Mouse (Mus musculus): ENCODE results near the gene Rhd. TPM values are rescaled to one million over a fixed set of nuclear protein-coding genes. Genes with fewer than 3 reads are reported as not detected.

The Rhd gene
- polyA plus RNA-seq, 1 experiment from 2014 or later = 23.5 TPM

DNA sequence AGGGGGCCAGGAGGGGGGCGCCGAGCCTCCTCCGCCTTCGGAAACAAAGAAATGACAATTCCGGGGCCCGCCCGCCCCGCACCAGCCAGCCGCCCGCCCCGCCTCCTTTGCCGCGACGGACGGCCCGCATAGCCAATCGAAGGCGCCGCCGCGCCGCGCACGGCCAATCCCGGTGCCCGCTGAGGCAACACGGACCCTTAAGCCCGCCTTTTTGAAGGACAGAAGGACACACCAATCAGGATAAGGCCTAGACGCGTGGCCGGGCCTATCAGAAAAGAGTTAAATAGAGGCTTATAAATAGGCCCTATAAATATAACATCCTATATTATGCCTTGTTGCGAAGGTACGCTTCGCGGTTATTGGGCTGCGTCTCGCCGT is 11.1 kb upstream of the Rhd start, which contains the start of gene Maco1:
Maco1 (minus strand) TSS at position 87 of the 378 bp plus-strand sequence.
- no peaks in the 10 kb centered on the region for H3K36me3 ChIP-seq (ENCODE audit: control insufficient read depth, insufficient read depth, low read length)
- WGBS = 0% methylated on average over 38 of the region's 38 CpGs
- peak within 1 kb of the TSS; percentile 94 for H3K9ac ChIP-seq (ENCODE audit: low read length)
- peak within 1 kb of the TSS; percentile 85 for H3K27ac ChIP-seq (ENCODE audit: low read length)
- H3K4me2 ChIP-seq (ENCODE audit: low read depth, low read length) = peak within 1 kb of the TSS; percentile 92
- peak within 1 kb of the TSS; percentile 78 for H3K4me3 ChIP-seq (replicated peaks; ENCODE audit: low read length)
- no peaks in the 10 kb centered on the region for H3K27me3 ChIP-seq (ENCODE audit: control insufficient read depth, insufficient read depth, low read length)
- peak; percentile 97 for ATAC-seq (ENCODE audit: insufficient read depth, low FRiP score)
- H3K4me1 ChIP-seq (ENCODE audit: control insufficient read depth, insufficient read depth, low read length) = peaks cover 12% of the 10 kb centered on the region
- no peaks in the 10 kb centered on the region for H3K9me3 ChIP-seq (replicated peaks; ENCODE audit: control insufficient read depth, low read length)

DNA sequence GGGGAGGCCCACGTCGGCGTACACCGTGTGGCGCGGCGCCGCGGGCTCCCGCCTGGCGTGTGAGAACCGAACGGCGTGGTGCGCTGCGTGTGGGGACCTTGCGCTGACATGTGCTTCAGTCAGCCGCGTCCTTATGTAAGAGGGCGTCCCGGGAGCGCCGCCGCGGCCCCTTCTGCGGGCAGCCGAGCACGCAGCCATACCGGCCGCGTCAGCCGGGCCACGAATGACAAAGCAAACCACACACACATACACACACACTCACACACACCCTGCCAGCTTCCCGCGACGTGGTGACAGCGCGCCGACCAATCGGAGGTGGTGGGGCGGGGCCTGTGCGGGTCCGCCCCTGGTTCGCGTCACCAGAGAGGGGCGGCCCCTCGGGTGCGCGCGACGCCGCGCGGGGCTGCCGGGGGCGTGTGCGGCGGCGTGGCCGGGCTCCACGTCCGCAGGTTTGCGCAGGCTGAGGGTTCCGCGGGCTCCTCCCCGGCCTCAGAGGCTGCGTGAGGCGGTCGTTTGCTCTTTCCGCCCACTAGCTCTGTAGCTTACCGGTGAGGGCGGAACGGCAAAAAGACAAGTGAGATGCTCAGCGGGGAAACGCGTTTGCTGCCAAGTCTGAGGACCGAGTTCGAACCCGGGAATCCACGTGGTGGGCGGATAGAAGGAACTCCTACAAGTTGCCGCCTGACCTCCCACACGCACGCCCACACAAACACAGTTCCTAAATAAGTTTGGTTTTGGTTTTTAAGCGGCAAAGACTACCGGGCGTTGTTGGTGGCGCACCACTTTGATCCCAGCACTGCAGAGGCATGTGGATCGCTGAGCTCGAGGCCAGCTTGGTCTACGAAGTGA is 10.5 kb upstream of the Rhd start:
- no peaks in the 10 kb centered on the region for H3K27me3 ChIP-seq (ENCODE audit: control insufficient read depth, insufficient read depth, low read length)
- H3K9me3 ChIP-seq (replicated peaks; ENCODE audit: control insufficient read depth, low read length) = no peaks in the 10 kb centered on the region
- no peaks in the 10 kb centered on the region for H3K36me3 ChIP-seq (ENCODE audit: control insufficient read depth, insufficient read depth, low read length)
- peak; percentile 94 for ATAC-seq (ENCODE audit: insufficient read depth, low FRiP score)
- H3K4me3 ChIP-seq (replicated peaks; ENCODE audit: low read length) = peak overlapping the region; percentile 78
- H3K4me2 ChIP-seq (ENCODE audit: low read depth, low read length) = peak overlapping the region; percentile 68
- peak overlapping the region; percentile 70 for H3K9ac ChIP-seq (ENCODE audit: low read length)
- under 1% methylated on average over 91 of the region's 91 CpGs for WGBS
- H3K4me1 ChIP-seq (ENCODE audit: control insufficient read depth, insufficient read depth, low read length) = peaks cover 12% of the 10 kb centered on the region
- H3K27ac ChIP-seq (ENCODE audit: low read length) = peak overlapping the region; percentile 85

DNA sequence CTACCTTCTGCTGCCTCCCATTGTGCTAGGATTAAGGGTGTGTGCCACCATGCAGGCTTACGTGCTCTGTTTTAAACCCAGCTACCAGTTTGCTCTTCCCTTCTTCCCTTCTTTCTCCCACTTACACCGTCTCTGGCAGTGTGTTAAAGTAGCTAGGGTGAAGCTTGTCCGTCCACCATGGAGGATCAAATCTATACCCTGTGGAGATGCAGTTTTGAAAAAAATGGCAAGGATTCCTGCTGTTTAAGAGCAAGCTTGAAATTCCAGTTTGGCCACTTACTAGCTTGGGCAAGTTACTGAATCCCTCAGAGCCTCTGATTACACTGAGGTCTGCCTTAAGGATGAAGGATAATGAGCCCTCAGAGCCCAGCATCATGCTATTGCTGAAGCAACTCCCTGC is 9.0 kb upstream of the Rhd start:
- WGBS = 57% methylated on average over 3 of the region's 3 CpGs
- no peak for ATAC-seq (ENCODE audit: insufficient read depth, low FRiP score)
- peak overlapping the region; percentile 73 for H3K27ac ChIP-seq (ENCODE audit: low read length)

DNA sequence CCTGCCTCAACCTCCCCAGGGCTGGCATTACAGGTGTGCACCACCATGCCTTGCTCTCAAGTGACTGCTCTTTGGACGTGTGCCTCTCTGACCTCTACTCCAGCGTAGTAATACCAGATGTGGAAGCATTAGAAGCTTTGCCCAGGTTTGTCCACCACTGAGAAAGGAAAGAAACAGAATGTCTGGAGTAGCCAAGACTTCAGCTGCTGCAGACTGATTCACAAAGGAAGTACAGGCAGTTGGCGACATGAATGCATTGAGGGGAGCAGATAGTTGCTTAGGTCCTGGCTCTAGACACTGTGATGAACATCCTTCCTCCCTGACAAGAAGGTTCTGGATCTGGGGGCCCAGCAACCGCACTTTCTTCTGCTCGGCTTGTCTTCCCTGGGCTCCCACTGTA is 8.3 kb upstream of the Rhd start:
- Histone ChIP-seq H3K27me3 (ENCODE audit: control insufficient read depth, insufficient read depth, low read length) (no peaks in the 10 kb centered on the region), H3K9ac (ENCODE audit: low read length) (no peak overlapping the region), H3K4me1 (ENCODE audit: control insufficient read depth, insufficient read depth, low read length) (peaks cover 12% of the 10 kb centered on the region), H3K27ac (ENCODE audit: low read length) (peak overlapping the region; percentile 73), H3K9me3 (replicated peaks; ENCODE audit: control insufficient read depth, low read length) (no peaks in the 10 kb centered on the region), H3K36me3 (ENCODE audit: control insufficient read depth, insufficient read depth, low read length) (no peaks in the 10 kb centered on the region), H3K4me3 (replicated peaks; ENCODE audit: low read length) (no peak overlapping the region), H3K4me2 (ENCODE audit: low read depth, low read length) (no peak overlapping the region)
- no peak for ATAC-seq (ENCODE audit: insufficient read depth, low FRiP score)
- WGBS = 46% methylated on average over 5 of the region's 5 CpGs

More for the DNA sequence above, 9.0 kb upstream of the Rhd start:
- Histone ChIP-seq H3K36me3 (ENCODE audit: control insufficient read depth, insufficient read depth, low read length) (no peaks in the 10 kb centered on the region), H3K4me2 (ENCODE audit: low read depth, low read length) (no peak overlapping the region), H3K27me3 (ENCODE audit: control insufficient read depth, insufficient read depth, low read length) (no peaks in the 10 kb centered on the region), H3K4me3 (replicated peaks; ENCODE audit: low read length) (no peak overlapping the region), H3K4me1 (ENCODE audit: control insufficient read depth, insufficient read depth, low read length) (peaks cover 12% of the 10 kb centered on the region), H3K9me3 (replicated peaks; ENCODE audit: control insufficient read depth, low read length) (no peaks in the 10 kb centered on the region), H3K9ac (ENCODE audit: low read length) (no peak overlapping the region)

DNA sequence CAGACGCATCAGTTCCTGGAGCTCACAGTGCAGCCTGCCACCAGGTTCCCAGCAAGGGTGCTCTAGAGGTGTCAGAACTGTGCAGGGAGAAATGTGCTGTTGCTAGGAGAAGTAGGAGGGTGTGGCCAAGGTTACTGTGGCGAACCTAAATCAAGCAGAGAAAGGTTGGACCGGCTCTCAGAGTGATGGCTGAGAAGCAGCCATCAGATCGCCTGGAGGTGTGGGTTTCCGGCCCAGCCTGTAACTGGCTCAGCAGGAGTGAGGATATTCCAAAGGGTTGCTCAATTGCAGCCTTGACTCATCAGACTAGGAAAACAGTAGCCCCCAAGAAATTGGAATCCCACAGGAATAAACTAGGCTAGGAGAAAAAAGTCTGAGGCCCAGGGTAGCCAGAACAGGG is 7.8 kb upstream of the Rhd start:
- no peak for ATAC-seq (ENCODE audit: insufficient read depth, low FRiP score)
- Histone ChIP-seq H3K9ac (ENCODE audit: low read length) (no peak overlapping the region), H3K4me3 (replicated peaks; ENCODE audit: low read length) (no peak overlapping the region), H3K27me3 (ENCODE audit: control insufficient read depth, insufficient read depth, low read length) (no peaks in the 10 kb centered on the region), H3K4me1 (ENCODE audit: control insufficient read depth, insufficient read depth, low read length) (peaks cover 10% of the 10 kb centered on the region), H3K36me3 (ENCODE audit: control insufficient read depth, insufficient read depth, low read length) (no peaks in the 10 kb centered on the region), H3K9me3 (replicated peaks; ENCODE audit: control insufficient read depth, low read length) (no peaks in the 10 kb centered on the region), H3K27ac (ENCODE audit: low read length) (peak overlapping the region; percentile 73), H3K4me2 (ENCODE audit: low read depth, low read length) (no peak overlapping the region)
- 32% methylated on average over 5 of the region's 5 CpGs for WGBS

DNA sequence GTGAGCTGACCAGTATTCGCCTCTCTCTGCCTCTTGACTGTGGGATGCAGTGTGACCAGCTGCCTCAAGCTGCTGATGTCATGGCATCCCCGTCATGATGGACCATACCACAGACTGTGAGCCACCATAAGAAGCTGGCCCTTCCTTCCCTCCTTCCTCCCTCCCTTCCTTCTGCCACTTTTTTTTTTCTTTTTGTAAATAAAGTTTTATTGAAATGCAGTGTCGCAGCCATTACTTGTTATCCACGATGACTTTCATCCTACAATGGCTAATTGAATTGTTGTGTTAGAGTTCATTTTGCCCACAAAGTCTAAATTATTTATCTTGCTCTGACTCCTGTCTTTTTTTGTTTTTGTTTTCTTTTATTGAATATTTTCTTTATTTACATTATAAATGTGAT is 5.8 kb upstream of the Rhd start:
- ATAC-seq (ENCODE audit: insufficient read depth, low FRiP score) = no peak
- H3K4me1 ChIP-seq (ENCODE audit: control insufficient read depth, insufficient read depth, low read length) = 0 out of 2 replicates have a peak, but pooled peaks cover 3% of the 10 kb centered on the region
- H3K27me3 ChIP-seq (ENCODE audit: control insufficient read depth, insufficient read depth, low read length) = no peaks in the 10 kb centered on the region
- 86% methylated on average over 4 of the region's 4 CpGs for WGBS
- no peak overlapping the region for H3K4me2 ChIP-seq (ENCODE audit: low read depth, low read length)
- H3K4me3 ChIP-seq (replicated peaks; ENCODE audit: low read length) = no peak overlapping the region
- H3K9ac ChIP-seq (ENCODE audit: low read length) = no peak overlapping the region
- H3K9me3 ChIP-seq (replicated peaks; ENCODE audit: control insufficient read depth, low read length) = no peaks in the 10 kb centered on the region
- H3K36me3 ChIP-seq (ENCODE audit: control insufficient read depth, insufficient read depth, low read length) = no peaks in the 10 kb centered on the region
- H3K27ac ChIP-seq (ENCODE audit: low read length) = no peak overlapping the region

DNA sequence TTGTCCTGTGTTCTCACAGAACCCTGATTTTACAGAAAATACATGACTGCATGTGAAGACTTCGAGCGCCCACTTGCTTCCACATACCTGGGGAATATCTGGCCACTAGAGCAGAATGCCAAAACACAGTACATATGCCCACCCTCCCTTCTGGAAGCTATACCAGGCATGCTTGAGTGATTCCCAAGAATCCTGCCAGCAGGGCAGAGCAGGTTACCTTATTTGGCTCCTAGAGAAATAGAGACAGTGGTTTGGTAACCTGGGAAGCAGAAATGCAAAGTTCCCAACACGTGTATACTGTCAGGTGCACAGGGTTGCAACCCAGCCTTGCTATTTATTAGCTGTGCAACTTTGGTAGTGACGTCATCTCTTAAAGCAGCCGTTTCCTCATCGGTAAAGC is 2.5 kb upstream of the Rhd start:
- H3K9me3 ChIP-seq (replicated peaks; ENCODE audit: control insufficient read depth, low read length) = no peaks in the 10 kb centered on the region
- H3K9ac ChIP-seq (ENCODE audit: low read length) = no peak overlapping the region
- H3K27me3 ChIP-seq (ENCODE audit: control insufficient read depth, insufficient read depth, low read length) = no peaks in the 10 kb centered on the region
- H3K4me3 ChIP-seq (replicated peaks; ENCODE audit: low read length) = no peak overlapping the region
- no peaks in the 10 kb centered on the region for H3K36me3 ChIP-seq (ENCODE audit: control insufficient read depth, insufficient read depth, low read length)
- 0 out of 2 replicates have a peak, but pooled peaks cover 1% of the 10 kb centered on the region for H3K4me1 ChIP-seq (ENCODE audit: control insufficient read depth, insufficient read depth, low read length)
- ATAC-seq (ENCODE audit: insufficient read depth, low FRiP score) = no peak
- H3K27ac ChIP-seq (ENCODE audit: low read length) = no peak overlapping the region
- no peak overlapping the region for H3K4me2 ChIP-seq (ENCODE audit: low read depth, low read length)
- 68% methylated on average over 6 of the region's 6 CpGs for WGBS

DNA sequence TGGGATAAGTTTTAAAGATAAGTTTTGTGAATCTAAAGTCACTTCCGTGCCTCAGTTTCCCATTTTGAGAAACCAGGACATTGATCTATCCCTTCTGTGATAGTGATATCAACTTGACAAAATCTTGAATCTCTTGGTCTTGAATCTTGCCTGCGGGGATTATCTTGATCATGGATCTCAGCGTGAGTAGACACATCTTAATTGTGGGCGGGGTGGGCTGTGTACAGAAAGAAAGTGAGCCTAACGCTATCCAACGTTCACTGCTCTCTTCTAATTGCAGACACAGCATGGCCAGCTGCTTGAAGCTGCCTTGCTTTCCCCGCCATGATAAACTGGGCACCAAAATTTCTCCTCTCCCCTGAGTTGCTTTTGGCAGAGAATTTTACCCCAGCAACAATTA is 1.3 kb upstream of the Rhd start:
- no peak overlapping the region for H3K27ac ChIP-seq (ENCODE audit: low read length)
- H3K4me1 ChIP-seq (ENCODE audit: control insufficient read depth, insufficient read depth, low read length) = no peaks in the 10 kb centered on the region
- H3K4me3 ChIP-seq (replicated peaks; ENCODE audit: low read length) = no peak overlapping the region
- peaks cover 3% of the 10 kb centered on the region; the same call in 1 of the 2 replicates for H3K27me3 ChIP-seq (ENCODE audit: control insufficient read depth, insufficient read depth, low read length)
- 74% methylated on average over 7 of the region's 7 CpGs for WGBS
- H3K9me3 ChIP-seq (replicated peaks; ENCODE audit: control insufficient read depth, low read length) = no peaks in the 10 kb centered on the region
- no peak overlapping the region for H3K9ac ChIP-seq (ENCODE audit: low read length)
- no peak overlapping the region for H3K4me2 ChIP-seq (ENCODE audit: low read depth, low read length)
- no peaks in the 10 kb centered on the region for H3K36me3 ChIP-seq (ENCODE audit: control insufficient read depth, insufficient read depth, low read length)
- no peak for ATAC-seq (ENCODE audit: insufficient read depth, low FRiP score)

DNA sequence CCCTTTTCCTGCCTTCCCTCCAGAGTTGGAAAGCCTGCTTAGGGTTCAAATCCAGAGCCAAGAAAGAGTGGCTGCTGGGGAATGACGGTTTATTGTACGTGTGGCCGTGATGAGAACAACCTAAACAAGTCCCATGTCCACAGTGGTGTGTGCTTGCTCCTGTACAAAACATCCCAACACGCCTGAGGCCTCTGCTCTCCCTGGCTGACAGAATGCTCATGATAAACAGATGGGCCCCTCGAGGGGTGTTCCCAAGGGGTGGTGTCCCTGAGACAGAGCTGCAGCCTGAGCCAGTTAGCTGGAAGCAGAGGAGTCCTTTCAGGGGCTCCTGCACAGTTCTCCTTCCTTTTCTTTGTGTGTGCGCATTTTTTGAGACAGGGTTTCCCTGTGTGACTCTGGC is 1.0 kb downstream of the Rhd start:
- no peaks in the 10 kb centered on the region for H3K9me3 ChIP-seq (replicated peaks; ENCODE audit: control insufficient read depth, low read length)
- no peak overlapping the region for H3K27ac ChIP-seq (ENCODE audit: low read length)
- H3K27me3 ChIP-seq (ENCODE audit: control insufficient read depth, insufficient read depth, low read length) = peaks cover 21% of the 10 kb centered on the region; the same call in 1 of the 2 replicates
- H3K9ac ChIP-seq (ENCODE audit: low read length) = no peak overlapping the region
- peaks cover 20% of the 10 kb centered on the region for H3K4me1 ChIP-seq (ENCODE audit: control insufficient read depth, insufficient read depth, low read length)
- ATAC-seq (ENCODE audit: insufficient read depth, low FRiP score) = peak; percentile 59; the same call in 1 of the 2 replicates
- no peaks in the 10 kb centered on the region for H3K36me3 ChIP-seq (ENCODE audit: control insufficient read depth, insufficient read depth, low read length)
- H3K4me2 ChIP-seq (ENCODE audit: low read depth, low read length) = no peak overlapping the region
- 61% methylated on average over 6 of the region's 6 CpGs for WGBS
- H3K4me3 ChIP-seq (replicated peaks; ENCODE audit: low read length) = no peak overlapping the region
